In the genomic region with DNA sequence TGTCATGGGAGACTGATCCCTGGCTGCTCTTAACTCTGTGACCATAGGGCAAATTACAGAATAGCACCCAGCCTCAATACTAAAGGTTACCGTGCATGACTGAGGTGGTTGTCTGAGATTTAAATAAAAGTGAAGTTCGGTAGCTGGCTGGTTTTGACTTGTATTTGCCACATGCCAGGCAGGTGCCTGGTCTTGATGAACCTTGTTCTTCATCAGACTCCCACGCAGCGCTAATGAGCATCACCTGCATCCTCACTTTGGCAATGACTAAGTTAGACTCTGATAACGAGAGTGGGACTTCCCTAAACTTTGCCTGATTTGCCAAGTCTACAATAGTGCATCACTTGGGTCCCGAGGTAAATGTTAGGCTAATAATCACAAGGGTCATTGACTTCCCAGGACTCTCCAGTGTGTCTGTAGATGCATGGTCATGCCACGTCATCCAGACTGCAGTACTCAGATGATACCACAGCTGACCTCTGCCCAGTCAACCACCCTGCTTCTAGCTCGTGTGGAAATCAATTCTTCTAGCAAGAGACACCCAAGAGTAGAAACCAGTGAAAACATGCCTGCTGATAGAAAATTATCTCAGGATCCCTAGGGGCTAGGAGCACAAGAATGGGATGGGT, we compare ENCODE assay signal across 21 mouse cellular contexts. TPM values are rescaled to one million over a fixed set of nuclear protein-coding genes. Genes with fewer than 3 reads are reported as not detected.
"Had no signal": no experiment of that assay in that cellular context is flagged by ENCODE, and none has a peak within 500 bp of the region (broad histone marks: within the 10 kb centered on the region; RNA-seq: fewer than 3 reads in every experiment).

No protein-coding gene starts in this region.

- H3K9ac ChIP-seq: liver, embryonic 14.5 days; lung, embryonic 14.5 days; midbrain, embryonic 12.5 days; neural tube, embryonic 12.5 days; stomach, embryonic 15.5 days had no signal

- H3K27me3 ChIP-seq: midbrain, embryonic 12.5 days; neural tube, embryonic 12.5 days; stomach, embryonic 15.5 days had no signal

- H3K4me1 ChIP-seq: neural tube, embryonic 12.5 days; stomach, embryonic 15.5 days had no signal

- H3K4me2 ChIP-seq: lung, embryonic 14.5 days; midbrain, embryonic 12.5 days; neural tube, embryonic 12.5 days; stomach, embryonic 15.5 days had no signal

- H3K9me3 ChIP-seq: midbrain, embryonic 10.5 days; midbrain, embryonic 12.5 days; neural tube, embryonic 12.5 days; stomach, embryonic 15.5 days had no signal

- DNase-seq: lung, adult 18-20 months; lung, embryonic 14.5 days; lung, postnatal 10 days; lung, postnatal 4 days; midbrain, embryonic 14.5 days; right cerebral cortex, postnatal 14 days; spleen, adult 18-20 months; thymus, postnatal 14 days; thymus, postnatal 36 days had no signal

- H3K4me3 ChIP-seq: midbrain, embryonic 10.5 days; midbrain, embryonic 12.5 days; neural tube, embryonic 12.5 days; stomach, embryonic 15.5 days had no signal

- H3K36me3 ChIP-seq: midbrain, embryonic 10.5 days; midbrain, embryonic 12.5 days; neural tube, embryonic 12.5 days; stomach, embryonic 15.5 days had no signal

- ATAC-seq: midbrain, embryonic 16.5 days had no signal

- H3K27ac ChIP-seq: liver, embryonic 14.5 days; midbrain, embryonic 10.5 days; midbrain, embryonic 12.5 days; neural tube, embryonic 12.5 days; stomach, embryonic 15.5 days; stomach, postnatal 0 days had no signal

RNA-seq across cellular contexts. Expression of gene Ceacam18, which starts 8.6 kb away (rescaled TPM):
- total RNA-seq: megakaryocyte, adult 5-6 weeks; megakaryocyte-erythroid progenitor cell, adult 5-6 weeks; monocyte, adult 5-6 weeks had no signal
- polyA plus RNA-seq: lung, embryonic 14.5 days; lung, embryonic 16.5 days; midbrain, embryonic 10.5 days; midbrain, embryonic 12.5 days; midbrain, embryonic 14.5 days; neural tube, embryonic 12.5 days had no signal

RNA-seq across cellular contexts. Expression of gene Zfp819, which starts 18.9 kb away (rescaled TPM):
- total RNA-seq: megakaryocyte, adult 5-6 weeks; megakaryocyte-erythroid progenitor cell, adult 5-6 weeks; monocyte, adult 5-6 weeks had no signal
- polyA plus RNA-seq: liver, embryonic 16.5 days; stomach, embryonic 15.5 days; stomach, postnatal 0 days had no signal
